Mouse (Mus musculus): ENCODE data around the gene Ccdc189.
"Not testable (repeated sequence)": the region's sequence is repeated elsewhere in the genome, so short reads cannot be mapped to it uniquely, and the experiment has no call there.

The Ccdc189 gene

DNA sequence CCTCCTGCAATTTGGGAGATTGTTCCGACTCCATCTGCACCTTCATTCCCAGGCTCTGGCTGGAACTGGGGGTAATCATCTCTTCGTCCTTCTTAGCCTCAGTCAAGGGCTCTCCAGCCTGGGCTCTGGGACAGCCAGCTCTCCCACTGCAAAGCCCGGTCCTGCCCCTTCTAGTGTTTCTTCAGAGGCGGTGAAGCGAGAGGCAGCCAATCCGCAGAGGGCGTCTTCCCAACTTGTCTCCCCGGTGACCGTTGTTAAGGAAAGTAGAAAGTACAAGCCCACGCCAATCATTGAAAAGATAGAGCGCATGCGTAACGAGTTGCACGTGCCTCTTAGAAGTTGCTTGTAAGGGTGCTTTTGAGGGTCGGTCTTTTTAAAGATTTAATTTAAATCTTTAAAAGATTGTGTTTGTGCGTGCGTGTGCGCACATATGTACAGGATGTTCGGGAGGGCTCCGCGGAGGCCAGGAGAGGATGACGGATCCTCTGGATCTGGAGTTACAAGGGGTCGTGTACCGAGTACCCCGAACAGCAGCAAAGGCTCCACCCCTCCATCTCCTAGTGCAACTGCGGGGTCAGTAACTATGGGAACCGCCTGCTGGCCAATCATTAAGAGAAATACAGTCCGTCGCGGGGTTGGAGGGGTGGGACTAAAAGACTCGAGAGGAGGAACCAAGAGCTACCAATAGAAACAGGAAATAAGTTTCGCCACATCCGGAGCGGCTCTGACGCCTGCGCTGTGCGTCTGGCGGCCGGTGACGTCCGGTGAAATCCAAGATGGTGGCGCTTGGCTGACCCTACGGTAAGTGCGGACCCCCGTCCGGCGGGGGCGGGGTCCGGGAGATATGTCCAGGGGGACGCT lies at the start of gene Ccdc189, which contains the start of gene Rnf40:
Gene Ccdc189, minus strand, starts transcription at position 585 of the 861 bp plus-strand sequence.
Gene Rnf40, plus strand, starts transcription at position 757 of the 861 bp plus-strand sequence.
- ATAC-seq (ENCODE audit: low TSS enrichment) = peak; percentile 97

DNA sequence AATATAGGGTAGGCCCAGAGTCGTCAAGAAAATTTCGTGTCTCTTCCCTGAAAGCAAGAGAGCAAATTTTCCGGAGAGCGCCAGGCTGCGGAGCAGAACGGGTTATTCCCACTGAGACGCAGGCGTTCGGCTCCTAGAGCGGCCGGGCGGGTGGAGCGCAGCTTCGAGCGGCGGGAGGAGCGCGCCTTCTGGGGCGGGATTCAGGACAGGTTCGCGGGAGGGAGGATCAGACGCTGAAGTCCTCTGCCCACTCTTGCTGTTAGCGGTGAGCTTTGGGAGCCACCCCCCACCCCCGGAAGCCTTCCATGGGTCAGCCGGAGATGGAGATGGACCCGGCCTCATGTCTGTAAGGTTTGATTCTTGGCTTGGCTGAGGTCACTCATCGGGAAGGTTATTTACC lies 48.6 kb upstream of the Ccdc189 start:
- ATAC-seq (ENCODE audit: low TSS enrichment) = peak; percentile 97

DNA sequence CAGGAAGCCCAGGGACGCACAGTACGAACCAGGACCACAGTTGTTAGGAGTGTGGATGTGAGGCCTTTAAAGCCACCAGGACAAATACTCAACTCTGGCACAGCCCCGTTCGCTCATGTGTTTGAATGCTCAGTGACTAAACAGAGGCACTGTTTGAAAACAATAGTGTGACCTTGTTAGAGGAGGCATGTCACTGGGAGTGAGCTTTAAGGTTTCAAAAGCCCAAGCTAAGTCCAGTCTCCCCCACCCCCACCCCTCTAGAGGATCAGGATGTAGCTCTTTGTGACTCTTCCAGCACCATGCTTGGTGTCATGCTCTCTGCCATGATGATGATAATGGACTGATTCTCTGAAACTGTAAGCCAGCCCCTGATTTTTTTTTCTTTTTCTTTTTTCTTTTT lies 43.0 kb upstream of the Ccdc189 start:
- ATAC-seq (ENCODE audit: low TSS enrichment) = no peak

DNA sequence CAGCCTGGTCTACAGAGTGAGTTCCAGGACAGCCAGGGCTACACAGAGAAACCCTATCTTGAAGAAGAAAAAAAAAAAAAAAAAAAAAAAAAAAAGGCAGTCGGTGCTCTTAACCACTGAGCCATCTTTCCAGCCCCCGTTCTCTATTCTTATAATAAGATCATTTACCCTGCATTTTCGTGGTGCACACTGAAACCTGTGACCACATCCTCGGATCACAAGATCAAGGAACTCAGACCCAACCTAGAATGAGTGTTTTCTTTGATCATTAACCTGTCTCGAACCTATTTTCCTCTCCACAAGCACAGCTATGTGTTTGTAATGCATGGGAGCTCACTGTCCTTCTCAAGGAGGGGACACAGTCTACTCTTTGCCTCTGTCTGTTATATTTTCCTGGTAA lies 40.3 kb upstream of the Ccdc189 start:
- ATAC-seq (ENCODE audit: low TSS enrichment) = no peak

DNA sequence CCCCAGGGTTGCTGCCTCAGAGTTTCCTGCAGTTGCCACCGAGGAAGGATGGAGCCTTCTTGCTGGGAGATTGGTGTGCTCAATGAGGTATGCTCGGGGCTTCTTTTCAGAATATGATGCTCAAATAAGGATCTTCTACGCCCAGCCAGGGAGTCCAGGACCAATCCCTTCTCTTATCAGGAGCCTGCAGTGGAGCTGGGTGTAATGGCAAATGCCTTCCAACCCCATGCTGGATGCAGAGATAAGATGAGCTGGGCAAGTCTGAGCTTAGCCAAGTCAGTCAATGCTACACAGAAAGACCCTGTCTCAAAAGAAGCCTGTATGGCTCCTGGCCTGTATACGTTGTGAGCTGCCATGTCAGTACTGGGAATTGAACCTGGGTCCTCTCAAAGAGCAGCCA lies 38.1 kb upstream of the Ccdc189 start:
- no peak for ATAC-seq (ENCODE audit: low TSS enrichment)

DNA sequence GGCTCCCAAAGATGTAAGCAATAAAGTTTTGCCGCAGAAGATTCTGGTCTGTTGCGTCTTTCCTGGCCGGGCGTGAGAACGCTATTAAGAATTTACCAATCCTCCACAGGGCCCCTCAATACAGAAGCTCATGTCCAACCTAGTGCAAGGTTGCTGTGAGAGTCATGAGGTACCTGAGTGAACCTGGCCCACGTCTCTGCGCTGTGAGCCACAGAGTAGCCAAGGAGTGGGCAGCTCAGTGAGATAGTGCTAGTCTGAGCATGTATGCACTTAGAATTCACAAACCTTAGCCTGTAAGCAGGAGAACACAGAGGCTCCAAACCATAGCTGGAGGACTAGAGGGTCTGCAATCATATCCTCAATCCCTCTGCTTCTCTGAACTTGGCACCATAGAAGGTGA lies 37.6 kb upstream of the Ccdc189 start:
- no peak for ATAC-seq (ENCODE audit: low TSS enrichment)

DNA sequence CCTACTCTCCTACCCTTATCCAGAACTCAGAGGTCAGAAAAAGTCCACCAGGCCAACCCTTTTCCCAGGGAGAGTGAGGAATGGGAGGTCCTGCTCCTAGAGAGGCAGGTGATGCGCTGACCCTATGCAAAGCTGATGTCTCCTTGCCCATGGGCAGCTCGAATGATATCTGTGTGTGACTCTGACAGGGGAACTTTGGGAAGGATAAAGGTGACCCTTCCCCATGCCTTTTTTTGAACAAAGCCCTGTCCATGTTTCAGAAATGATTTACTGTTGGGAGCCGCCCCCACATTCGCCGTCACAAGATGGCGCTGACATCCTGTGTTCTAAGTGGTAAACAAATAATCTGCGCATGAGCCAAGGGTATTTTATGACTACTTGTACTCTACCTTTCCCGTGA lies 30.0 kb upstream of the Ccdc189 start:
- ATAC-seq (ENCODE audit: low TSS enrichment) = not testable (repeated sequence)

DNA sequence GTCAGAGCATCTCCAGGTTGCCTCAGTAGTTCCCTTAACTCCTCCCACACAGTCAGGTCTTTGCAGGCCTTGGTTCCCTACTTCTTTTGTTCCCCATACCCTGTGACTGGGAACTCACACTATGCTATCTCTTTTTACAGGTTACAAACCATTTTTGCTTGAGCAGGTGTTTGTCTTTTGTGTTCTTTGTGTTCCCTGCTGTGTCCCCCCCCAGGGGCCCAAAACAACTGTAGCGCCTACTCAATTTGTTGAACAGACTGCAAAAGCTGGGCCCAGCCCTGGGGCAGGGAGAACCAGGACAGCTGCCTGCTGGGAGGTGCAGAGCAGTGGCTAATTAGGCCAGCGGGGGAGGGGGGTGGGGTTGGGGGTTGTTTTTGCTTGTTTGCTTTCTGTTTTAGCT lies 29.6 kb upstream of the Ccdc189 start:
- ATAC-seq (ENCODE audit: low TSS enrichment) = no peak

DNA sequence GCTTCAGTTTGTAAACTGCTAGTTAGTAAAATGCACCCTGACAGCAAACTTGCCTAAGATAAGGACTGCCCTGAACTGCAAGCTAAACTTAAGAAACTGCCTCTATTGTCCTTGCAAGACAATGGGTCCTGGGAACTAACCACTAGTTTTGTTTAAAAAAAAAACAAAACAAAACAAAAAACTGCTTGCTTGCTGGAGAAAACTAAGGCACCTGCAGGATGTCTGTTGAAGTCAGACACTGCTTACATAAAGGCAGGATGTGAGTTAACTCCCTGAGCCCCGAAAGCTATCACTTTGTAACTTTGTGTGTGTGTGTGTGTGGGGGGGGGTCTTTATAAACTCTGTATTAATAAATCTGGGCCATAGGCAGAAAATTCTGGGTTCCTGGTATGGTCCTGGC lies 28.5 kb upstream of the Ccdc189 start:
- ATAC-seq (ENCODE audit: low TSS enrichment) = no peak

DNA sequence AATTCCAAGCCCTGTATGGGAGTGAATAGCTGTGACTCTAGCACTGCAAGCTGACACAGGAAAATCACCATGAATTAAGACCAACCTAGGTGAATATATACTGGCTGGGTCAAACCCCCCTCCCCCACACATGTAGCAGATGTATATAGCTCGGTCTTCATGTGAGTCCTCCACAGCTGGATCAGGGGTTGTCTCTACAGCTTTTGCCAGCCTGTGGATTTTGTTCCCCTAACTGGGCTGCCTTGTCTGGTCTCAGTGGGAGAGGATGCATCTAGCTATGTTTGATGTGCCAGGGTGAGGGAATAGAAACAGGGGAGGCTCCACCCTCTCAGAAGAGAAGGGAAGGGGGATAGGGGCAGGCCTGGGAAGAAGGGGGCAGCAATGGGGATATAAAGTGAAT lies 27.9 kb upstream of the Ccdc189 start:
- ATAC-seq (ENCODE audit: low TSS enrichment) = no peak

DNA sequence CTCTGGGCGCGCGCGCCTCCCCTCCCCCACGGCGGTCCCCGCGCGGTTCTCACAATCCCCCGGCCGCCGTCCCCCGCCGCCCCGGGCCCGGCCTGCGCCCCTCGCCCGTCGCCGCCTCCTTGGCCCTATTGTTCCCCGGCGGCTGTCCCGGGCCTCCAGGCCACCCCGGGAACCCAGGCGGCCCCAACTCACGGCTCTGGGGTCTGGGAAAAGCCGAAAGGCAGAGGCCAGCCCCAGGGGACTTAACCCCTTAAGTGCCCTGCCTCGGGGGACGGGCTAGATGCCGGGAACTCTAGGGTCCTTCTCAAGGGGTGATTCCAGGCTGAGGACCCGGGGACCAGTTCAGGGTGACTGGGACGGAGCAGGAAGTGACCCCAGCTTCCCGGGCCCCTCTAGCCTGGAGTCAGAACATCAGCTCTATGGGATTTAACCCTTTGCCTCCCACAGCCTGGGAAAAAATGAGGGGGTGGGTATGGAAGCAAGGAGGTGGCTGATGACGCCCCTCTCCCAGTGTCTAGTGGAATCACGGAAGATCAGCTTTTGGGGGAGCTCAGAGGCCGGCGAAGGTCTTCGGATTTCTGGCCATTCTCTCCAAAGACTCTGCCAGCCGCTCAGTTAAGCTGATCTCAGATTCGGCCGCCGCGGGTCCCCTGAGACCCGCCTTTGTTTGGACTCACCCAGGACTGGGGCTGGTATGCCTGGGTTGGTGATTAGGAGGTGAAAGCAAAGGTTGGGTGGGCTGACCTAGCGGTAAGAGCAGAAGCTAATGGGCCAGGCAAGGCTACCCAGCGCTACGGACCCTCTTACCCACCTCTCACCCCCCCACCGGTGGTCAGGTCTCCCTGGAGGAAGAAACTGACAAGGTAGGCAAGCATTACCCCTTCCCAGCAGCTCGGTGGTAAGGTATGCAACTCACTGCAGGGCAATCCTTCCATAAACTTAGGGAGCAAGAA lies 26.8 kb upstream of the Ccdc189 start, which contains the start of gene Zfp629:
Gene Zfp629, minus strand, starts transcription at position 907 of the 953 bp plus-strand sequence.
- peak; percentile 70; the same call in 1 of the 2 replicates for ATAC-seq (ENCODE audit: low TSS enrichment)

DNA sequence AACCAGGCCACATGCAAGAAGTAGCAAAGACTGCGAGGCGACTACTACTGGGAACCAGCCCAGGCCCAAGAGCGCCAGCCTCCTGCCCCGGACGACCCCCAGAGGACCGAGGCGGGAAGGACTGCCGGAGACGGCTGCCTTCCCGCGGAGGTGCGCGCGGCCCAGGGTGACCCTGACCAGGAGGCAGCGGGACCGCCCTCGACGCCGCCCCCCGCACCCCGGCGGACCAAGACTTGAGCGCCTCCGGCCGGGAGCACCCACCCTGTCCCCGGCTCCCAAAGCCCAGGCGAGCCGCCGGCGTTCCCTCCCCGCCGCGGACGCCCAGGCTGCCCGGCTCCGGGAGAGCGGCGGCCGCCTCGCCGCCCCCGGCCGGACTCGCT lies 26.1 kb upstream of the Ccdc189 start:
- ATAC-seq (ENCODE audit: low TSS enrichment) = peak; percentile 17; the same call in 1 of the 2 replicates

DNA sequence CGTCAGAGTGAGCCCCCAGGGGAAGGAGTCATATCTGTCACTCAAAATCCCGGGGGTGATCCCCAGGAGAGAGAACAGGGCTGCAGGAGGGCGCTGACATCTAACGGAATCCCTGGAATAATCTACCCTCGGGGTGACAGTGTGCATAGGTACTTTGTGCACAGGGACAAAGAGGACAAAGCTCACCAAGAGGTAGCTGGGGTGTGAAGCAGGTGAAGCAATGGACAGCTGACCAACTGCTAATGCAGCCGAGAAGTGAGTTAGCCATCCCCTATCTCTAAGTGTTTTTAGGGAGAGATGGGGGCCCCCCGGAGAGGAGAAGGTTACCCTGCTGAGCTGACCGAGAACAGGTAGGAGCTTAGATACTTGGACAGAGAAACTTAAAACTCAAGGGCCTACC lies 25.7 kb upstream of the Ccdc189 start:
- no peak for ATAC-seq (ENCODE audit: low TSS enrichment)

DNA sequence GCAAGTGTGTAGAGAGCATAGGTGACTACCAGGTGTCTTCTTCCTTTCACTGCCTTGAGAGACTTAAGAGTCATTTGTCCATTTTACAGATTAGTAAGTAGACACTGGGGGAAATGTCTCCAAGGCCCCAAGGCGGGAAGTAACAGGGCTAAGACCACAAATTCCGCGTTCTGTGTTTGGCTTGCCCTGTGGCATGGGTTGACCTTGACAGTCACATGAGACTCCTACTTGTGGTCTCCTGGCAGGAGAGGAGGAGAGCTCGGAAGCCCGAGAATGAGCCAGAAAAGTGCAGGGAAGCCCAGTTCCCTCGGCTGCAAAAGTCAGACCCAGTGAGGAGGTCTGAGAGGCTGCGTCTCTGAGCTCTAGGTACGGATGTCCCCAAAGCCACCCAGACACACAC lies 25.1 kb upstream of the Ccdc189 start:
- ATAC-seq (ENCODE audit: low TSS enrichment) = no peak

DNA sequence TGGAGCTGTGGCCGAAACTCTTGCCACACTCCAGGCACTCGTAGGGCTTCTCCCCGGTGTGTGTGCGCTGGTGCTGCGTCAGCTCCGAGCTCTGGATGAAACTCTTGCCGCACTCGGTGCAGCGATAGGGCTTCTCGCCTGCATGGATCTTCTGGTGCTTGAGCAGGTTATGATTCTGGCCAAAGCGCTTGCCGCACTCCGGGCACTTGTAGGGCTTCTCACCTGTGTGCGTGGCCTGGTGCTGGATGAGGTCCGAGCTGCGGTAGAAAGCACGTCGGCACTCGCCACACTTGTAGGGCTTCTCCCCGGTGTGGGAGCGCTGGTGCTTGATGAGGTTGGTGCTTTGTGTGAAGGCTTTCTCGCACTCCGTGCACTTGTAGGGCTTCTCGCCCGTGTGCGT lies 23.2 kb upstream of the Ccdc189 start:
- ATAC-seq (ENCODE audit: low TSS enrichment) = no peak

DNA sequence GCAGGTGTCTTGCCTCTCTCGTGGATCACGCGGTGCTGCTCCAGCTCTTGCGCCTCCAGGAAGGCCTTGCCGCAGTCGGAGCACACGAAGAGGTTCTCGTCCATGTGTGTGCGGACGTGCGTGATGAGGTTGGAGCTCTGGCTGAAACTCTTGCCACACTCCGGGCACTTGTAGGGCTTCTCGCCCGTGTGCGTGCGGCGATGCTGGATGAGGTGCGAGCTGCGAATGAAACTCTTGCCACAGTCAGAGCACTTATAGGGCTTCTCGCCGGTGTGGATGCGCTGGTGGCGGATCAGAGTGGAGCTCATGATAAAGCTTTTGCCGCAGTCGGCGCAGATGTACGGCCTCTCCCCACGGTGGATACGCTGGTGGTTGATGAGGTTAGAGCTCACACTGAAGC lies 22.6 kb upstream of the Ccdc189 start:
- no peak for ATAC-seq (ENCODE audit: low TSS enrichment)

DNA sequence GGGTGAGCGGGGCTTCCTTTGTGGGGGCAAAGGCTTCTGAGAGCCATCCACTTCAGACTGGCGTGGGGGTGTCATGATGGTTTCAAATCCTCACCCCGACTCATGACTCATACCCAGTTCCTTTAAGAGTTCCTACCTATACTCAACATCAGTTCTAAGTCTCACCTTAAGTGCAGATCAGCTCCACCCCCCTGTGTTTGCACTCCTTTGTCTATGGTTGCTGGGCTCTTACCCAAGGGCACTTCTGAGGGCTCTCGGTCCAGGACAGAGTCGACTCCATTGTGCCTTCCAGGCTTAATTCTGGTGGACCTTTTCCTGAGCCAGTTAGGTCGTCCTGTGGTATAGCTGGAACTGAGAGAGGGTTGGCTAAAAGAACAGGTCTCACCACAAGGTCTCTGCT lies 18.8 kb upstream of the Ccdc189 start:
- ATAC-seq (ENCODE audit: low TSS enrichment) = no peak

DNA sequence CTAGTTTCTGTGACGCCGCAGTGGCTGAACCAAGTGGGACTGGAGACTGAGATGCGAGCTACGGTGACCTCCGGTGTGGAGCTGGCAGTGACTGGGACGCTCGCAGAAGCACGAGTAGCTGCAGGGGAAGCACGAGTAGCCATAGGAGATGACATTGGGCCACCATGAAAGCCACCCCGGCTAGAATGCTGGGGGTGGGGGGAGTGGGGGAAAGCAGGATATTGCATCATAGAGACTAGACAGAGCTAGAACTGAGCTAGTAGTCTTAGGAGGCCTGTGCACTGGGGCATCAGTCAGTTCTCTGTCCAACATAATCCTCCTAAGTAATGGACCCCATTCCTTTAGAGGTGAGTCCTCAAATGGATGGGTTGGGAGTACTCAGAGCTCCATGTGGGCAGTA lies 15.9 kb upstream of the Ccdc189 start:
- no peak for ATAC-seq (ENCODE audit: low TSS enrichment)

DNA sequence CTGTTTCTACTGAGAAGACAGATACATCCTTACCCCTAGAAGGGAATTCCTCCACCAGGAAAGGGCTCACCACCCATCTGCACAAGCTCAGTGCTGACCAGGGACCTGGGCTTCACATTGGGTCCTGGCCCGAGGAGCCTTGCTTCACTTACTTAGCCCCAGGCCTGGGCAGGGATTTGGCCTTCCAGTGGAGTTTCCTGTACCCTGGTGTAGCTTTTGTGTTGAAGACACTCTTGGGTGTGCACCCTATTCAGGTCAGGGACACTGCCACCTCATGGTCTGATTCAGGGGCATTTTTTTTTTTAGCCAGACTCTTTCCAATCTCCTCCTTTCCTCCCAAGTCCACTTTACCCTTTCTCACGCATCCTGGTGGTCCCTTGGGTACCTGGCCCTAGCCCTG lies 14.5 kb upstream of the Ccdc189 start:
- no peak for ATAC-seq (ENCODE audit: low TSS enrichment)

DNA sequence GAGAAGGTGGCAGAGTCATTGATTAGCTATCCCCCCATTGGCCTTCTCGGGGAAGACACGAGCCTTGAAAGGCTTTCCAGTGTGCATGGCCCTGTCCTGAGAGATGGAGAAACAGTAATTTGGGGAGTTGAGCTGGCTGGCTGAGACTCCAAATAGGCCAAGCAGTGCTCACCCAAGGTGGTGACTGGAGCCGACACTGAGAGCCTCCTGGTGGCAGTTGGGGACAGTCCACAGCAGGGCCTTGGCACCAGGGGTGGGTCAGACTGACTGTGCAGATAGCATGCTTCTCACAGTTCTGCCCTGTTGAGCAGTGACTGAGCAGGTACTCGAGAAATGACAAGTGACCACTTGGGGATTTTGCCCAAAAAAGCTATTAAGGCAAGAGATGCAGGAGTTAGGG lies 13.3 kb upstream of the Ccdc189 start:
- no peak for ATAC-seq (ENCODE audit: low TSS enrichment)

DNA sequence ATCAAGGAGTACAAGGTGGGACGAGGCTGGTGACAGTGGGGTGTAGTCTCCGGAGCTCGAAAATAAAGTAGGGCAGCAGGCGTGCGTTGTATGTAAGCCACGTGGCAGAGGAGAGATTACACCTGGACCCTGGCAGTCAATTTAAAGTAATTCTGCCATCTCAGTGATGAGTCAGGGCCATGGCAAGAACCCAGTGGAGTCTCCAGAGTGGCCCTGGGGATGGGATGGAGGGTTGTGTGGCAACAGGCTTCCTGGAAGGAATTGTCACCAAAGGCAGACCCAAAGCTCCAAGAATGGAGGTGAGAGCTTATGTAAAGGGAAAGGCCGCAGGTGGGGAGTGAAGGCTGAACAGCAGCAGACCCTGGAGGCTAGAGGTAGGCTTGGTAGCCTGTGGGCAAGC lies 12.2 kb upstream of the Ccdc189 start:
- ATAC-seq (ENCODE audit: low TSS enrichment) = no peak

DNA sequence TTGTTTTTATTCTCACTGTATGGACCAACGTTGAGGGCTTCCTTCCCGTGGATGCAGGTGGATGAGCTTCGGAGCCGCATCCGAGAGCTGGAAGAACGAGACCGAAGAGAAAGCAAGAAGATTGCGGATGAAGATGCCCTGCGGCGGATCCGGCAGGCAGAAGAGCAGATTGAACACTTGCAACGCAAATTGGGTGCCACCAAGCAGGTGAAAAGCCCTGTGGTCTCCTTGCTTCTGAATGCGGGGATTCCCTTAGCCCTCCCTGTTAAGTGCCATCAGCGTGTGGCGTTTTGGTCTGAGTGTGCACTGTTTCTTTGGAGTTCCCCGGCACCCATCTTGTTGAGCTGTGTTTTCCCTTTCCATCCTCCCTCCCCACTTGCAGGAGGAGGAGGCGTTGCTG lies 8.4 kb upstream of the Ccdc189 start:
- ATAC-seq (ENCODE audit: low TSS enrichment) = no peak

DNA sequence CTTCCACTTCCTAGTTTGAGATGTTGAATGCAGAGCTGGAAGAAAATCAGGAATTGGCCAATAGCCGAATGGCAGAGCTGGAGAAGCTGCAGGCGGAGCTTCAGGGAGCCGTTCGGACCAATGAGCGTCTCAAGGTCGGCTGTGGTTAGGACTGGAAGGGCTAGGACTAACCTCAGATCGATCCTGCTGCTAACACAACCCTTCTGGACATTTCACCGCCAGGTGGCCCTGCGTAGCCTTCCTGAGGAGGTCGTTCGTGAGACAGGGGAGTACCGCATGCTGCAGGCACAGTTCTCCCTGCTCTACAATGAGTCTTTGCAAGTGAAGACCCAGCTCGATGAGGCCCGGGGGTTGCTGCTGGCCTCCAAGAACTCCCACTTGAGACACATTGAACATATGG lies 4.2 kb upstream of the Ccdc189 start:
- no peak for ATAC-seq (ENCODE audit: low TSS enrichment)

All from frontal cortex, adult (tissue).